Mouse (Mus musculus) heart, adult 2 months (tissue): ENCODE data around the gene Mc1r. TPM values are rescaled to one million over a fixed set of nuclear protein-coding genes. Genes with fewer than 3 reads are reported as not detected.

Source experiments
- DNase-seq, 2 experiments: peaks; one replicate each; pipeline ENCODE4 v3.0.0; 2021
- H3K27ac ChIP-seq: fragments of 200-600 bp; 2 replicates; pipeline ENCODE4 v1.8.1; 2022
- H3K27me3 ChIP-seq: fragments of 200-500 bp; 2 replicates; pipeline ENCODE4 v1.6.1; 2012; ENCODE audit warnings: mild to moderate bottlenecking, low read length, inconsistent platforms, mixed read lengths; ENCODE audit not compliant: control insufficient read depth, insufficient read depth
- H3K36me3 ChIP-seq: fragments of 200-500 bp; 2 replicates; pipeline ENCODE4 v1.6.1; 2012; ENCODE audit warnings: low read length, inconsistent platforms; ENCODE audit not compliant: control insufficient read depth, insufficient read depth
- H3K4me1 ChIP-seq: fragments of 200-500 bp; 2 replicates; pipeline ENCODE4 v1.6.1; 2011; ENCODE audit warnings: low read length; ENCODE audit not compliant: control insufficient read depth, insufficient read depth
- H3K4me3 ChIP-seq: fragments of 200-600 bp; 2 replicates; pipeline ENCODE4 v1.8.1; 2022
- H3K79me2 ChIP-seq: fragments of 200-500 bp; replicated peaks from 2 replicates; pipeline ENCODE4 v1.6.1; 2012; ENCODE audit warnings: mild to moderate bottlenecking, inconsistent platforms, low read length, moderate library complexity, mixed read lengths; ENCODE audit not compliant: control insufficient read depth, insufficient read depth
- H3K9ac ChIP-seq: fragments of 200-500 bp; 2 replicates; pipeline ENCODE4 v1.6.1; 2012; ENCODE audit warnings: low read depth, mild to moderate bottlenecking, control low read depth, inconsistent platforms, low read length, mixed read lengths
- CTCF ChIP-seq: fragments of 200-600 bp; IDR thresholded peaks from 2 replicates; pipeline ENCODE4 v1.8.1; 2022; ENCODE audit warnings: antibody characterized with exemption, mild to moderate bottlenecking, moderate library complexity
- EP300 ChIP-seq: fragments of 200-500 bp; IDR thresholded peaks from 2 replicates; pipeline ENCODE4 v1.6.1; 2011; ENCODE audit warnings: low read depth, low read length, control low read depth; ENCODE audit not compliant: insufficient read depth
- POLR2A ChIP-seq: fragments of 200-500 bp; IDR thresholded peaks from 2 replicates; pipeline ENCODE4 v1.6.1; 2011; ENCODE audit warnings: mild to moderate bottlenecking, low read depth, low read length, control low read depth; ENCODE audit not compliant: insufficient read depth
- WGBS: fragments of 180-500 bp; shearing (Covaris S2); methylation state at CpG from one replicate; pipeline ENCODE4 v1.1.7; 2018; 5-methylcytosine and 5-hydroxymethylcytosine counted together
- intact Hi-C: fragments of 180-260 bp; cut with DNase I; formaldehyde crosslinking; loops from one replicate; pipeline ENCODE4 v1.15.1; 2025
- polyA plus RNA-seq: library from polyadenylated mRNA; depleted of rRNA; stranded (reverse); fragments of >200 nt; gene quantifications from 2 replicates; pipeline ENCODE4 v1.2.3, GENCODE M21; 2012; rRNA removed
- total RNA-seq, 2 experiments: library from RNA; stranded (reverse); gene quantifications; 2 replicates each; pipeline ENCODE4 v1.2.3; 2021

Gene Mc1r
- total and polyA plus RNA-seq, 3 experiments: not detected

- no peaks in the 10 kb centered on the region for H3K36me3 ChIP-seq
- TF ChIP-seq EP300 (no peak), POLR2A (no peak), CTCF (no peak)
- no peak for DNase-seq
Measured at GRCm38 (mm10) chr8:123452149-123452548, 45.2 kb downstream of the Mc1r start.

GRCm38 (mm10) chr8:123453291-123453690 is 46.4 kb downstream of the Mc1r start:
- Histone ChIP-seq H3K4me1 (no peaks in the 10 kb centered on the region), H3K27me3 (no peaks in the 10 kb centered on the region), H3K36me3 (no peaks in the 10 kb centered on the region), H3K79me2 (no peaks in the 10 kb centered on the region), H3K9ac (no peak overlapping the region), H3K4me3 (no peak overlapping the region), H3K27ac (no peak overlapping the region)
- TF ChIP-seq EP300 (no peak), CTCF (no peak), POLR2A (no peak)
- intact Hi-C loops: no loop called here
- no peak for DNase-seq
- WGBS: 76% methylated on average over 7 of the region's 7 CpGs

More at GRCm38 (mm10) chr8:123452149-123452548, 45.2 kb downstream of the Mc1r start:
- intact Hi-C loops: no loop called here
- no peak overlapping the region for H3K4me3 ChIP-seq
- H3K79me2 ChIP-seq: no peaks in the 10 kb centered on the region
- 33% methylated on average over 4 of the region's 4 CpGs for WGBS
- no peak overlapping the region for H3K9ac ChIP-seq
- H3K27me3 ChIP-seq: no peaks in the 10 kb centered on the region
- H3K4me1 ChIP-seq: no peaks in the 10 kb centered on the region
- H3K27ac ChIP-seq: no peak overlapping the region

DNA sequence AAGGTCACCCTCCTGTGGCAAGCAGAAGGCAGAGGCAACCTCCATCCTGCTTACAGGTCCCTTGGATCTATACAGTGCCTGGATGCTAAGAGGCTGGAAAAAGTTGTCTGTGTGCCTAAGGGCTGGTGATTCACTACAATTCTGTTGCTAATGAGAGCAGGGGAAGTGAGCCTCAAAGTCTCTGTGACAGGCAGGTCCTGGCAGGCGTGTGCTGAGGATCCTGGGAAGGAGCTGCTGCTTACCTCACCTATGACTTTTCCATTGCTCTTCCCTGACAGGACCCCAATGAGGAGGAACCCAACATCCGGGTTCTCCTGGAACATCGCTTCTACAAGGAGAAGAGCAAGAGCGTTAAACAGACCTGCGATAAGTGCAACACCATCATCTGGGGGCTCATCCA is 47.0 kb downstream of the Mc1r start:
- no peaks in the 10 kb centered on the region for H3K36me3 ChIP-seq
- intact Hi-C loops: no loop called here
- H3K79me2 ChIP-seq: no peaks in the 10 kb centered on the region
- no peaks in the 10 kb centered on the region for H3K27me3 ChIP-seq
- no peak for TF ChIP-seq EP300
- no peak for DNase-seq
- no peak overlapping the region for H3K4me3 ChIP-seq
- no peak overlapping the region for H3K27ac ChIP-seq
- no peak overlapping the region for H3K9ac ChIP-seq
- no peaks in the 10 kb centered on the region for H3K4me1 ChIP-seq
- 92% methylated on average over 5 of the region's 5 CpGs for WGBS

GRCm38 (mm10) chr8:123454559-123454958 is 47.7 kb downstream of the Mc1r start:
- H3K27me3 ChIP-seq: no peaks in the 10 kb centered on the region
- WGBS: 93% methylated on average over 6 of the region's 6 CpGs
- TF ChIP-seq CTCF: no peak
- no peak for TF ChIP-seq EP300
- TF ChIP-seq POLR2A: no peak
- no peak overlapping the region for H3K4me3 ChIP-seq
- DNase-seq: no peak
- intact Hi-C loops: no loop called here
- no peaks in the 10 kb centered on the region for H3K4me1 ChIP-seq
- no peaks in the 10 kb centered on the region for H3K79me2 ChIP-seq
- H3K9ac ChIP-seq: no peak overlapping the region
- no peaks in the 10 kb centered on the region for H3K36me3 ChIP-seq
- no peak overlapping the region for H3K27ac ChIP-seq

Other genes starting within 250 kb of the Mc1r start
- gene Sult5a1, start 248.8 kb upstream of the Mc1r start, total RNA-seq: under 1 TPM; 0.27 to 0.91 TPM
- gene Sult5a1, start 248.8 kb upstream of the Mc1r start, polyA plus RNA-seq: 2.3 and 5.3 TPM in 2 replicates
- 10 to 100 TPM; 35.4 to 55.0 TPM for gene Dpep1, start 220.9 kb upstream of the Mc1r start, total RNA-seq
- gene Dpep1, start 220.9 kb upstream of the Mc1r start, polyA plus RNA-seq: 80.1 and 103 TPM in 2 replicates
- 10 to 100 TPM; 56.3 to 58.3 TPM for gene Chmp1a, start 194.3 kb upstream of the Mc1r start, total RNA-seq
- 63.9 and 81.4 TPM in 2 replicates for gene Chmp1a, start 194.3 kb upstream of the Mc1r start, polyA plus RNA-seq
- 10 to 100 TPM; 25.6 to 29.4 TPM for gene Spata33, start 194.3 kb upstream of the Mc1r start, total RNA-seq
- gene Spata33, start 194.3 kb upstream of the Mc1r start, polyA plus RNA-seq: 16.2 and 16.4 TPM in 2 replicates
- gene Cdk10, start 182.3 kb upstream of the Mc1r start, total RNA-seq: 10 to 100 TPM; 18.4 to 22.9 TPM
- gene Cdk10, start 182.3 kb upstream of the Mc1r start, polyA plus RNA-seq: 32.4 and 37.0 TPM in 2 replicates
- gene Spata2l, start 170.9 kb upstream of the Mc1r start, total RNA-seq: 1 to 10 TPM; 6.0 to 7.5 TPM
- gene Spata2l, start 170.9 kb upstream of the Mc1r start, polyA plus RNA-seq: 6.7 and 7.0 TPM in 2 replicates
- gene Zfp276, start 152.9 kb upstream of the Mc1r start, total RNA-seq: 10 to 100 TPM in 1 of 2 experiments, 1 to 10 TPM in 1; 9.3 to 11.2 TPM
- gene Zfp276, start 152.9 kb upstream of the Mc1r start, polyA plus RNA-seq: 16.1 and 20.5 TPM in 2 replicates
- gene Vps9d1, start 152.8 kb upstream of the Mc1r start, total RNA-seq: 10 to 100 TPM; 22.6 to 34.3 TPM
- 44.0 and 52.1 TPM in 2 replicates for gene Vps9d1, start 152.8 kb upstream of the Mc1r start, polyA plus RNA-seq
- 1 to 10 TPM; 5.3 to 6.2 TPM for gene Fanca, start 88.5 kb upstream of the Mc1r start, total RNA-seq
- gene Fanca, start 88.5 kb upstream of the Mc1r start, polyA plus RNA-seq: 3.9 and 4.6 TPM in 2 replicates
- under 1 TPM; 0.11 to 0.26 TPM for gene Spire2, start 74.4 kb upstream of the Mc1r start, total RNA-seq
- 0.29 and 0.53 TPM in 2 replicates for gene Spire2, start 74.4 kb upstream of the Mc1r start, polyA plus RNA-seq
- gene Tcf25, start 33.4 kb upstream of the Mc1r start, total RNA-seq: 100 to 1,000 TPM; 125 to 134 TPM
- 137 and 147 TPM in 2 replicates for gene Tcf25, start 33.4 kb upstream of the Mc1r start, polyA plus RNA-seq
- under 1 TPM in 1 of 2 experiments, not detected in 1; 0.59 TPM for gene Tubb3, start 4.3 kb downstream of the Mc1r start, total RNA-seq
- gene Tubb3, start 4.3 kb downstream of the Mc1r start, polyA plus RNA-seq: 4.6 and 6.2 TPM in 2 replicates
- 10 to 100 TPM; 56.4 to 63.4 TPM for gene Def8, start 16.4 kb downstream of the Mc1r start, total RNA-seq
- 48.1 and 54.7 TPM in 2 replicates for gene Def8, start 16.4 kb downstream of the Mc1r start, polyA plus RNA-seq
- gene Afg3l1, start 70.8 kb downstream of the Mc1r start, total RNA-seq: 10 to 100 TPM; 60.1 to 65.1 TPM
- 22.6 and 39.2 TPM in 2 replicates for gene Afg3l1, start 70.8 kb downstream of the Mc1r start, polyA plus RNA-seq
- gene Dbndd1, start 108.4 kb downstream of the Mc1r start, total RNA-seq: not detected
- gene Dbndd1, start 108.4 kb downstream of the Mc1r start, polyA plus RNA-seq: 0.27 TPM in 1 of 2 replicates, not detected in the other
- gene Gas8, start 111.7 kb downstream of the Mc1r start, total RNA-seq: 1 to 10 TPM; 3.6 to 4.6 TPM
- 3.1 and 4.0 TPM in 2 replicates for gene Gas8, start 111.7 kb downstream of the Mc1r start, polyA plus RNA-seq
- 1 to 10 TPM; 5.5 to 5.8 TPM for gene Rhou, start 246.8 kb downstream of the Mc1r start, total RNA-seq
- gene Rhou, start 246.8 kb downstream of the Mc1r start, polyA plus RNA-seq: 4.1 and 5.1 TPM in 2 replicates